Mouse (Mus musculus) liver, postnatal 0 days (tissue): Measurements from ENCODE around the gene Ankrd55.

Source experiments
- CTCF ChIP-seq: sonication (generic); IDR thresholded peaks from 2 replicates; pipeline ENCODE4 v1.5.1; 2016; ENCODE audit warnings: antibody characterized with exemption, low read depth
- EP300 ChIP-seq: IDR thresholded peaks from 2 replicates; pipeline ENCODE4 v1.6.1; 2016; ENCODE audit warnings: antibody characterized with exemption, low read depth, mild to moderate bottlenecking

GRCm38 (mm10) chr13:112293092-112293491 lies 4.8 kb downstream of the Ankrd55 start:
- no peak for TF ChIP-seq CTCF
- TF ChIP-seq EP300, result no peak
